Mouse (Mus musculus): ENCODE measurements around the gene Zdhhc20.
"Not testable (repeated sequence)": the region's sequence is repeated elsewhere in the genome, so short reads cannot be mapped to it uniquely, and the experiment has no call there.

Zdhhc20 gene

GRCm38 (mm10) chr14:57890011-57890842 is at the start of gene Zdhhc20:
Zdhhc20 (minus strand) TSS chr14:57890276.
- DNase-seq (ENCODE audit: low read depth): peak; percentile 93

DNA sequence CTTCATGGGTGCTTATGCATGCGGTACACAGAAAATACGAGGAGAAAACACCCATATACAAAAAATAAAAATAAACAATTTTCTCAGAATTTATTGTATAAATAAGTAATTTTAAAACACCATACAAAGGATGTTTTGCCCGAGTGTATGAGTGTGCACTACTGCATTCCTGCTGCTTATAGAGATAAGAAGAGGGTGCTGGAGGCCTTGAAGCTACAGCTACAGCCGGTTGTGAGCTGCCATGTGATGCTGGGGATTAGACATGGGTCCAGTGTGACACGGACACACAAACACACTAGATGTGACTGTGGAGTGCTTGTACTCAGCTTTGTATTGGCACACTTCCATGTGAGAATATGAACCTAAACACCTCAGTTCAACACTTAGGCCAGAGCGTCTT is 47.2 kb upstream of the Zdhhc20 start:
- no peak for DNase-seq (ENCODE audit: low read depth)

DNA sequence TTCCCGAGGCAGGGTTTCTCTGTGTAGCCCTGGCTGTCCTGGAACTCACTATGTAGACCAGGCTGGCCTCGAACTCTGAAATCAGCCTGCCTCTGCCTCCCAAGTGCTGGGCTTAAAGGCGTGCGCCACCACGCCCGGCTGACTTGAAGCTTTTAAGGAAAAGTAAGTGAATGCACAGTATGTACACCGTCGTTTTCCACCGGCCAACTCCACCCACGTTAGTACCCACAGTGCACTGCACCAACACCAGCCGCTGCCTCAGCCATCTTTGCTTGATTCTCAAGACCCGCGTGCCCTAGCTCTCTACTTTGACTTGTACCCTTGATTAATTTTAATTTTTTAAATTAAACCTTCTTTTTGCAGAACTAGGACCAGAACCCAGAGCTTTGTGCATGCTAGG is 44.6 kb upstream of the Zdhhc20 start:
- DNase-seq (ENCODE audit: low read depth): no peak

- DNase-seq (ENCODE audit: low read depth): no peak
Observed at GRCm38 (mm10) chr14:57933608-57934007, 43.5 kb upstream of the Zdhhc20 start.

DNA sequence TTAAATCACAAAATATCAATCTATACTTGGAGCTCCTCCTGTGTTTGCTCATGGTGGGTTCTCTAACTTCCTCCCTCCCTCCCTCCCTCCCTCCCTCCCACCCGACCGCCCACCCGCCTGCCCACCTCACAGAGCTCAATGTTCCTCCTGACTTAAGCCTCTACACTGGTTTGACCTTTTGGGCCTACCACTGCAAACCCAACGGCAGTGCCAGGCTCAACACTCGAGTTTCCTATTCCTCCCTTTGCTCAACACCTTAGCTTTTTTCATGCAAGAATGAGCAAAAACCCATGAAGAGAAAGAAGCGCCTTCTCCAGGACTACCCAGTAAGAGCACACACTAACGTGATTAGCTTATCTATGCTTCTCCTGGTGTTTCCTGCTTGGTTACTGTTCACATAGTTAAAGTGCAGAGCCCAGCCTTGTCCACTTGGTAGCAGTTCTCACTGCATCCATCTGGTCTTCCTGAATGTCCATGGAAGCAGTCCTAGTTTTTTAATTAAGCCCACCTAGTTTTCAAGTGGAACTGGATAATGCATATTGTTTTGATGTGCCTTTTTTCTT is 42.9 kb upstream of the Zdhhc20 start:
- DNase-seq (ENCODE audit: low read depth): peak; percentile 81

GRCm38 (mm10) chr14:57921428-57922131 is 31.5 kb upstream of the Zdhhc20 start:
- DNase-seq (ENCODE audit: low read depth): no peak

DNA sequence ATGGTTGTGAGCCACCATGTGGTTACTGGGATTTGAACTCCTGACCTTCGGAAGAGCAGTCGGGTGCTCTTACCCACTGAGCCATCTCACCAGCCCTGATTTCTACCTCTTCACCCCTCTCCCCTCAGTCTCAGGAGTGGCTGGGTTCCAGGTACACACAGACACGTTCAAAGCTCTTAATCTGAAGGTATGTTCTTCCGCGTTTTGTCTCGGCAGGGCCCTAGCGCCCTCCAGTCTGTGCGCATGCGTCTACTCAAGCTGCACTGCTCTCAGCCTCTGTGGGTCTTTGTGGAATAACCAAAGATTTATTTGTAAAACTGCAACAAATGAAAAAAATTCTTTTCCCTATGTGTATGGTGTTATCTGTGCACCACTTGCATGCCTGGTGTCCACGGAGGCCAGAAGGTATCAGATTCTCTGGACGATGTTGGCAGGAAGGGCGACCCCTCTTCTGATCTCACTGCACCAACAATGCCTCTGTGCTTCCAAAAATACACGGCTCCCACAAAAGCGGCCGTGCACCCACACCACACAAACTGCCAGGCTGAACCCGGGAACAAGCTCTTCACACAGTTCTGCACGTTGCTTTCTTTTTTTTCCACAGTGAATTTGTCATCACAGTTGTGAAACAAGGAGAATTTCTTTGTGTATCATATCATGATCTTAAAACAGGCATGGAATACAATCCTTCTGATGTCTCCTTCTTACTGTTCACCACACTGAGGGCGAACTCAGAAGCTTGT is 30.7 kb upstream of the Zdhhc20 start:
- no peak for DNase-seq (ENCODE audit: low read depth)

GRCm38 (mm10) chr14:57919148-57919875 is 29.2 kb upstream of the Zdhhc20 start:
- no peak for DNase-seq (ENCODE audit: low read depth)

GRCm38 (mm10) chr14:57915341-57915740 is 25.3 kb upstream of the Zdhhc20 start:
- no peak for DNase-seq (ENCODE audit: low read depth)

GRCm38 (mm10) chr14:57912211-57913007 is 22.3 kb upstream of the Zdhhc20 start:
- DNase-seq (ENCODE audit: low read depth): peak; percentile 93

- DNase-seq (ENCODE audit: low read depth): peak; percentile 73
Observed at GRCm38 (mm10) chr14:57911787-57912186, 21.7 kb upstream of the Zdhhc20 start.

GRCm38 (mm10) chr14:57911316-57911715 is 21.2 kb upstream of the Zdhhc20 start:
- DNase-seq (ENCODE audit: low read depth): no peak

GRCm38 (mm10) chr14:57910501-57911068 is 20.5 kb upstream of the Zdhhc20 start:
- peak; percentile 97 for DNase-seq (ENCODE audit: low read depth)

- DNase-seq (ENCODE audit: low read depth): no peak
Observed at GRCm38 (mm10) chr14:57909297-57909696, 19.2 kb upstream of the Zdhhc20 start.

DNA sequence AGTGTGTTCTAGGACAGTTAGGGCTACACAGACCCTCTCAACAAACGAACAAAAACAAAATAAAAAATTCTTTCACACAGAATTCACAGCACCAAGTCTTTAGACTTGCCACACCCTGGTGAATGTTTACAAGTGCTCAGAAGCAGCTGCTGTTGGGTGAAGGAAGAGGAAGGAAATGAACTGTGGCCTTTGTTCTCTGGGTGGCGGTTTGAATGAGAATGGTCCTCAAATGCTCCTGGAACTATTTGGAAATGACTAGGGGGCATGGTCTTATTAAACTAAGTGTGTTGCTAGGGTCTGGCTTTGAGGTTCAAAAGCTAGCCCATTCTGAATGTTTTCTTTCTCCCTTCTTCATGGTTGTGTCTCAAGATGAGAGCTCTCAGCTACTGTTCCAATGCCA is 18.4 kb upstream of the Zdhhc20 start:
- peak; percentile 62 for DNase-seq (ENCODE audit: low read depth)

- DNase-seq (ENCODE audit: low read depth): no peak
Observed at GRCm38 (mm10) chr14:57901998-57902397, 11.9 kb upstream of the Zdhhc20 start.

- DNase-seq (ENCODE audit: low read depth): no peak
Observed at GRCm38 (mm10) chr14:57896882-57897281, 6.8 kb upstream of the Zdhhc20 start.

DNA sequence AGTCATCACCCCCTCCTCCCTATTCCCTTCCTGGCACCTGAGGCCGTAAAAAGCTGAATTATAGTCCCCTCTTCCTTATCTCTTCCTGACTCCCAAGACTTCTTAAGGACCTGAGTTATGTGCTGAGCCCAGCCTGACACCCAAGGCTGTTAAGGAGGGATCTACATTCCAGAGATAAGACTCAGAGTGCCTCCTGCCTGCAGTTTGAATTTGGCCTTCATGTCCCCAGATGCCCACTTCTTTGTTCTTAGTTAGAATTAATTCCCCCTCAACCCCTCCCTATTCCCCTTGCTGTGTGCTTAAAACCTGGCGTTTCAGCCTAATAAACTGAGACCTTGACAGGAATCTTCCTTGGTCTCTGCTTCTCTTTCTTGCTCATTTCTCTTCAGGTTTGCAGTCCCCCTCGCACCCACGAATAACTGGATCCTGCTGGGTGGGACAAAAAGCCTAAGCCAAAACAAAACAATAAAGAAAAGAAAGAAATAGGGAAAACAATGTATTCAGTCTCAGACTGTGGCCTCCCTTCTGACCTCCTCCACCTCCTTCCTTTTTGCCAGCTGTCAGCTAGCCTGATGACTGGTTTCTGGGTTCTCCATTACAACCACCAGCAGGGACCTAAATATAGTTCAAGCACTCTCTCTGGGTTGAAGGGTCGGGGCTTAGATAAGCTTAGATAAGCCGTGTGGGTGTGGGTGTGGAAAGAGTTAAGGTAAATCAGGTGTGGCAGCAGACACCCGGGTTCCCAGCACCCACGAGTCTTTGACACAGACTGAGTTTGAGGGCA is 6.2 kb upstream of the Zdhhc20 start:
- DNase-seq (ENCODE audit: low read depth): not testable (repeated sequence)

GRCm38 (mm10) chr14:57894346-57894745 is 4.3 kb upstream of the Zdhhc20 start:
- no peak for DNase-seq (ENCODE audit: low read depth)

DNA sequence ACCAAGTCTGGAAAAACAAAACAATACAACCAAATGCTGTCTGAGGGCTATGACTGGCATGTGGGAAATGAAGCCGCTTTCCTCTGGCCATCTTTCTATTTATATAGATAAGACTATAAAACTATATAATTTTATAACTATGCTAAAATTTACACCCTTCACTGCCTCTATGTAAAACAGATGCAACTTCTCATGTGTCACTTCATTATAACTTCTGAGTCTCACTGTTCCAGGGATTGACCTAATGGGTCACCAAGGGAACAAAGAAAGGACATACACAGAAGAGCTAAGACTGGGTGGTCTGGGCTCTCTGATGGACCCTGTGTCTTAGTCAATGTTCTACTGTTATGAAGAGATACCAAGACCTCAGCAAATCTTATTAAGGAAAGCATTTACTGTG is 2.9 kb upstream of the Zdhhc20 start:
- no peak for DNase-seq (ENCODE audit: low read depth)

Data from 416B (cell line).